Mouse (Mus musculus): Measurements from ENCODE around the gene Gm12169. TPM values are rescaled to one million over a fixed set of nuclear protein-coding genes. Genes with fewer than 3 reads are reported as not detected.

Gm12169 gene
- polyA plus RNA-seq, 2 experiments = not detected

- Histone ChIP-seq H3K4me3 (replicated peaks; ENCODE audit: low read length) (no peak overlapping the region), H3K27me3 (ENCODE audit: control insufficient read depth, insufficient read depth, low read length) (no peaks in the 10 kb centered on the region), H3K9ac (ENCODE audit: low read depth, low read length, severe bottlenecking) (no peak overlapping the region), H3K27ac (replicated peaks; ENCODE audit: low read depth, low read length) (no peak overlapping the region), H3K4me2 (replicated peaks; ENCODE audit: low read depth, low read length, severe bottlenecking) (no peak overlapping the region), H3K4me1 (ENCODE audit: control insufficient read depth, insufficient read depth, low read length) (no peaks in the 10 kb centered on the region), H3K36me3 (ENCODE audit: control insufficient read depth, insufficient read depth, low read length) (no peaks in the 10 kb centered on the region), H3K9me3 (ENCODE audit: control insufficient read depth, low read length) (no peaks in the 10 kb centered on the region)
- no peak for DNase-seq (ENCODE audit: low spot score)
- ATAC-seq (ENCODE audit: low FRiP score, low read depth) = no peak
- 70% methylated on average over 1 of the region's 1 CpGs for WGBS
- TF ChIP-seq POLR2A (IDR thresholded peaks at IDR 0.05; ENCODE audit: borderline replicate concordance, extremely low read depth, insufficient read depth, insufficient read length) = no peak
Measured at GRCm38 (mm10) chr11:46569107-46569506, 45.1 kb downstream of the Gm12169 start.

DNA sequence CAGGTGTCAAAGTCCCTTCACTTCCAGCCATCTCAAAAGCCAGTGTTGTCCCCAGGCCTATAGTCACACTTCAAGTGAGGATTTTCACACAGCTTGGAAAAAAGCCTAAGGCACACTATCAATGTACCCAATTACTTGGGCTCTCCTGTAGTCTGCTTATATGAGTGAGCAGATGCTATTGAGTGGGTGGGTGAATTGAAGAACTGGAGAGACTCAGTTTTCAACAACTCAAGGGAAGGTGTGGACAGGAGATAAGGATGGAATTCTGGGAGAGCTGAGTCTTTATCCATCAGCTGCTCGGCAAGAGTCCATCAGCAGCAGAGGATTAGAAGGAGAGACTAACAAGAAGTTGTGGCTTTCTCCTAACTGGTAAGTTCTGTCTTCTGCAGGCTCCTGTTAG is 47.3 kb downstream of the Gm12169 start, which contains the start of gene BC053393:
TSS of gene BC053393 (plus strand) at position 210 of the 400 bp plus-strand sequence.
- no peak for TF ChIP-seq POLR2A (IDR thresholded peaks at IDR 0.05; ENCODE audit: borderline replicate concordance, extremely low read depth, insufficient read depth, insufficient read length)
- no peaks in the 10 kb centered on the region for H3K27me3 ChIP-seq (ENCODE audit: control insufficient read depth, insufficient read depth, low read length)
- H3K9me3 ChIP-seq (ENCODE audit: control insufficient read depth, low read length) = no peaks in the 10 kb centered on the region

GRCm38 (mm10) chr11:46578771-46579281 is 54.8 kb downstream of the Gm12169 start:
- H3K9ac ChIP-seq (ENCODE audit: low read depth, low read length, severe bottlenecking) = no peak overlapping the region
- ATAC-seq (ENCODE audit: low FRiP score, low read depth) (peak; percentile 84), DNase-seq (ENCODE audit: low spot score) (peak; percentile 54)
- H3K4me3 ChIP-seq (replicated peaks; ENCODE audit: low read length) = no peak overlapping the region
- H3K4me2 ChIP-seq (replicated peaks; ENCODE audit: low read depth, low read length, severe bottlenecking) = no peak overlapping the region
- no peaks in the 10 kb centered on the region for H3K4me1 ChIP-seq (ENCODE audit: control insufficient read depth, insufficient read depth, low read length)
- H3K36me3 ChIP-seq (ENCODE audit: control insufficient read depth, insufficient read depth, low read length) = no peaks in the 10 kb centered on the region
- no peak for TF ChIP-seq POLR2A (IDR thresholded peaks at IDR 0.05; ENCODE audit: borderline replicate concordance, extremely low read depth, insufficient read depth, insufficient read length)
- no peaks in the 10 kb centered on the region for H3K27me3 ChIP-seq (ENCODE audit: control insufficient read depth, insufficient read depth, low read length)
- no peaks in the 10 kb centered on the region for H3K9me3 ChIP-seq (ENCODE audit: control insufficient read depth, low read length)
- peak overlapping the region; percentile 73 for H3K27ac ChIP-seq (replicated peaks; ENCODE audit: low read depth, low read length)
- WGBS = 43% methylated on average over 5 of the region's 5 CpGs

More for the DNA sequence above, 47.3 kb downstream of the Gm12169 start, which contains the start of gene BC053393:
- no peaks in the 10 kb centered on the region for H3K36me3 ChIP-seq (ENCODE audit: control insufficient read depth, insufficient read depth, low read length)
- no peak within 1 kb of the TSS for H3K4me3 ChIP-seq (replicated peaks; ENCODE audit: low read length)
- ATAC-seq (ENCODE audit: low FRiP score, low read depth) (no peak), DNase-seq (ENCODE audit: low spot score) (no peak)
- H3K4me1 ChIP-seq (ENCODE audit: control insufficient read depth, insufficient read depth, low read length) = no peaks in the 10 kb centered on the region
- H3K9ac ChIP-seq (ENCODE audit: low read depth, low read length, severe bottlenecking) = no peak within 1 kb of the TSS
- WGBS = 73% methylated on average over 1 of the region's 1 CpGs
- H3K4me2 ChIP-seq (replicated peaks; ENCODE audit: low read depth, low read length, severe bottlenecking) = no peak within 1 kb of the TSS
- no peak within 1 kb of the TSS for H3K27ac ChIP-seq (replicated peaks; ENCODE audit: low read depth, low read length)

DNA sequence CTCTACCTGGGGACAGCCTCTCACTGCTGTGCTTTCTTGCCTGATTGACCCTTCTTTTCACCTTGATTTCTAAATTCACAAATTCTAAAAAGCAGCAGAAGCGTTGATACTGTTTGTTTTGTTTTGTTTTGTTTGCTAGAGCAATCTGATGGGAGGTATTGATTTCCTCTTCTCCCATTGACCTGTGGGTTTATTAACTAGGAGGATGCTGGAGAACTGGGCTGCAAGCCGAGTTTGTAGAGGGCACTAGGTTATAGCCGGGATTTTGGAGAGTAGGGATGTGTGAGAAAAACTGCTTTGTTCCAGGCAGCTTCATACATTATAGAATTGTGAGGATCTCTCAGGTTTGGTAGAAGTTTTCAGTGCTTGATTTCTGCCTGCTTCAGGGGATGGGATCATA is 56.4 kb downstream of the Gm12169 start:
- no peak for TF ChIP-seq POLR2A (IDR thresholded peaks at IDR 0.05; ENCODE audit: borderline replicate concordance, extremely low read depth, insufficient read depth, insufficient read length)
- WGBS = 83% methylated on average over 3 of the region's 3 CpGs
- no peaks in the 10 kb centered on the region for H3K4me1 ChIP-seq (ENCODE audit: control insufficient read depth, insufficient read depth, low read length)

GRCm38 (mm10) chr11:46582741-46583140 is 58.7 kb downstream of the Gm12169 start:
- Histone ChIP-seq H3K9me3 (ENCODE audit: control insufficient read depth, low read length) (no peaks in the 10 kb centered on the region), H3K27me3 (ENCODE audit: control insufficient read depth, insufficient read depth, low read length) (no peaks in the 10 kb centered on the region), H3K4me3 (replicated peaks; ENCODE audit: low read length) (no peak overlapping the region), H3K36me3 (ENCODE audit: control insufficient read depth, insufficient read depth, low read length) (no peaks in the 10 kb centered on the region), H3K4me2 (replicated peaks; ENCODE audit: low read depth, low read length, severe bottlenecking) (no peak overlapping the region), H3K27ac (replicated peaks; ENCODE audit: low read depth, low read length) (no peak overlapping the region), H3K4me1 (ENCODE audit: control insufficient read depth, insufficient read depth, low read length) (no peaks in the 10 kb centered on the region), H3K9ac (ENCODE audit: low read depth, low read length, severe bottlenecking) (no peak overlapping the region)
- WGBS = 87% methylated on average over 5 of the region's 5 CpGs
- DNase-seq (ENCODE audit: low spot score) (no peak), ATAC-seq (ENCODE audit: low FRiP score, low read depth) (no peak)
- no peak for TF ChIP-seq POLR2A (IDR thresholded peaks at IDR 0.05; ENCODE audit: borderline replicate concordance, extremely low read depth, insufficient read depth, insufficient read length)

More for the DNA sequence above, 56.4 kb downstream of the Gm12169 start:
- no peak overlapping the region for H3K27ac ChIP-seq (replicated peaks; ENCODE audit: low read depth, low read length)
- no peaks in the 10 kb centered on the region for H3K9me3 ChIP-seq (ENCODE audit: control insufficient read depth, low read length)
- no peak overlapping the region for H3K9ac ChIP-seq (ENCODE audit: low read depth, low read length, severe bottlenecking)
- DNase-seq (ENCODE audit: low spot score) = no peak
- ATAC-seq (ENCODE audit: low FRiP score, low read depth) = no peak
- H3K27me3 ChIP-seq (ENCODE audit: control insufficient read depth, insufficient read depth, low read length) = no peaks in the 10 kb centered on the region
- no peak overlapping the region for H3K4me3 ChIP-seq (replicated peaks; ENCODE audit: low read length)
- no peak overlapping the region for H3K4me2 ChIP-seq (replicated peaks; ENCODE audit: low read depth, low read length, severe bottlenecking)
- no peaks in the 10 kb centered on the region for H3K36me3 ChIP-seq (ENCODE audit: control insufficient read depth, insufficient read depth, low read length)

Other genes starting within 250 kb of the Gm12169 start
- 6.5 and 7.1 TPM in 2 replicates for gene Cyfip2, start 211.4 kb upstream of the Gm12169 start, polyA plus RNA-seq (2012; rRNA removed)
- gene Cyfip2, start 211.4 kb upstream of the Gm12169 start, polyA plus RNA-seq (2014; fragmentation: Nextera tagmentation; extraction: Ambion mirVana) = 7.8 and 9.2 TPM in 2 replicates
- gene Itk, start 134.7 kb upstream of the Gm12169 start, polyA plus RNA-seq (2012; rRNA removed) = 0.14 and 0.18 TPM in 2 replicates
- 0.28 and 0.32 TPM in 2 replicates for gene Itk, start 134.7 kb upstream of the Gm12169 start, polyA plus RNA-seq (2014; fragmentation: Nextera tagmentation; extraction: Ambion mirVana)
- gene Fam71b, start 127.7 kb upstream of the Gm12169 start, polyA plus RNA-seq (2012; rRNA removed) = not detected in 2 replicates
- not detected in 2 replicates for gene Fam71b, start 127.7 kb upstream of the Gm12169 start, polyA plus RNA-seq (2014; fragmentation: Nextera tagmentation; extraction: Ambion mirVana)
- 35.7 and 46.1 TPM in 2 replicates for gene Med7, start 87.3 kb upstream of the Gm12169 start, polyA plus RNA-seq (2012; rRNA removed)
- gene Med7, start 87.3 kb upstream of the Gm12169 start, polyA plus RNA-seq (2014; fragmentation: Nextera tagmentation; extraction: Ambion mirVana) = 74.2 and 75.8 TPM in 2 replicates
- 0.22 and 0.31 TPM in 2 replicates for gene Havcr2, start 69.3 kb upstream of the Gm12169 start, polyA plus RNA-seq (2012; rRNA removed)
- gene Havcr2, start 69.3 kb upstream of the Gm12169 start, polyA plus RNA-seq (2014; fragmentation: Nextera tagmentation; extraction: Ambion mirVana) = 0.14 and 0.30 TPM in 2 replicates
- gene BC053393, start 47.3 kb downstream of the Gm12169 start, polyA plus RNA-seq (2012; rRNA removed) = 0.05 and 0.06 TPM in 2 replicates
- gene BC053393, start 47.3 kb downstream of the Gm12169 start, polyA plus RNA-seq (2014; fragmentation: Nextera tagmentation; extraction: Ambion mirVana) = 0.08 TPM in 1 of 2 replicates, not detected in the other
- not detected in 2 replicates for gene Dppa1, start 105.0 kb downstream of the Gm12169 start, polyA plus RNA-seq (2012; rRNA removed)
- gene Dppa1, start 105.0 kb downstream of the Gm12169 start, polyA plus RNA-seq (2014; fragmentation: Nextera tagmentation; extraction: Ambion mirVana) = not detected in 2 replicates
- gene Timd2, start 182.8 kb downstream of the Gm12169 start, polyA plus RNA-seq (2012; rRNA removed) = 0.06 and 0.11 TPM in 2 replicates
- not detected in 2 replicates for gene Timd2, start 182.8 kb downstream of the Gm12169 start, polyA plus RNA-seq (2014; fragmentation: Nextera tagmentation; extraction: Ambion mirVana)
- 0.88 and 1.1 TPM in 2 replicates for gene Havcr1, start 210.9 kb downstream of the Gm12169 start, polyA plus RNA-seq (2012; rRNA removed)
- gene Havcr1, start 210.9 kb downstream of the Gm12169 start, polyA plus RNA-seq (2014; fragmentation: Nextera tagmentation; extraction: Ambion mirVana) = 0.14 and 1.4 TPM in 2 replicates